Mouse (Mus musculus) heart, postnatal 4 days (tissue): ENCODE measurements around the gene Senp7. TPM values are rescaled to one million over a fixed set of nuclear protein-coding genes. Genes with fewer than 3 reads are reported as not detected.
A peak's percentile ranks its signal among the peaks of the same experiment; 100 is the strongest.
"Not testable (repeated sequence)": the region's sequence is repeated elsewhere in the genome, so short reads cannot be mapped to it uniquely, and the experiment has no call there.

Experiments
- DNase-seq: peaks from one replicate; pipeline ENCODE4 v3.0.0; 2021
- total RNA-seq, 2 experiments: library from RNA; stranded (reverse); gene quantifications; 2 replicates each; pipeline ENCODE4 v1.2.3; 2021

Gene Senp7
- 10 to 100 TPM; 17.4 to 21.1 TPM for total RNA-seq

DNA sequence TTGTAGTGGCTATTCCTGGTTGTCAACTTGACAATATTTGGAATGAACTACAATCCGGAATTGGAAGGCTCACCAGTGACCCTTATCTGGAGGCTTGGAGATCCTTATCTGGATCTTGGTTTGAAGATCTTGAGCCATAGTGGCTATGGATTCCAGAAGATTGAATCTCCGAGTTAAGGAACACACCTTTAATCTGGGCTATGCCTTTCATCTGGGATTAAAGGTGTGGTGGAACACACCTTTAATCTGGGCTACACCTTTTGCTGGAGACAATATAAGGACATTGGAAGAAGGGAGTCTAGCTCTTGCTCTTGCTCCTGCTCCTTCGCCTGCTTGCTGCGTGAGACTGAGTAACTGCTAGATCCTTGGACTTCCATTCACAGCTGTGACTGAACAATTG is at the start of gene Senp7:
Senp7 (plus strand) TSS at position 301 of the 400 bp plus-strand sequence.
- not testable (repeated sequence) for DNase-seq

DNA sequence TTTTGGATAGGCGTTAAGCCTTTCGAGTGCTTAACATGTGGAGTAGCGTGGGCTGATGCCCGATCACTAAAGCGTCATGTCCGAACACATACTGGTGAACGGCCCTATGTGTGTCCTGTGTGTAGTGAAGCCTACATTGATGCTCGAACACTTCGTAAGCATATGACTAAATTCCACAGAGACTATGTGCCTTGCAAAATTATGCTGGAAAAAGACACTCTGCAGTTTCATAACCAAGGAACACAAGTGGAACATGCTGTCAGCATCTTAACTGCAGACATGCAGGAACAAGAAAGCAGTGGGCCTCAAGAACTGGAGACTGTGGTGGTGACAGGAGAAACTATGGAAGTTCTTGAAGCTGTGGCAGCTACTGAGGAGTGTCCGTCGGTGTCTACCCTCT is 41.3 kb upstream of the Senp7 start:
- DNase-seq = no peak

GRCm38 (mm10) chr16:56008862-56009261 is 39.3 kb upstream of the Senp7 start:
- no peak for DNase-seq

GRCm38 (mm10) chr16:56012789-56013743 is 35.1 kb upstream of the Senp7 start:
- no peak for DNase-seq

- no peak for DNase-seq
Measured at GRCm38 (mm10) chr16:56014076-56014475, 34.1 kb upstream of the Senp7 start.

DNA sequence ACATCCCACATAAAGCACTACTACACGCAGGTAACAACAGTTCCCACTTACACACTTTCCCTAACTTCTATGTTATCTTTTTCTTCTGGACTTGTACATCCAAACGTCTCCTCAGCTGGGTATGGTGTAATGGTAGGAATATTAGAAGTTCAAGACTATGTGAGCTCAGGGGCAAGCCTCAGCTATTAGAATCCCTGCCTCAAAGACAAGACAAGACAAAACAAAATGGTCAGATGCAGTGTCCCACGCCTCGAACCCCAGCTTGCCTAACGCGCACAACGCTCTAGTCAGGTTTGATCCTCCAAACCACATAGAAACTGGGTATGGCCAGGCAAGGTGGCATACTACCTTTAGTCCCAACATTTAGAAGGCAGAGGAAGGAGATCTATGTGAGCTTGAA is 28.5 kb upstream of the Senp7 start:
- DNase-seq = no peak

DNA sequence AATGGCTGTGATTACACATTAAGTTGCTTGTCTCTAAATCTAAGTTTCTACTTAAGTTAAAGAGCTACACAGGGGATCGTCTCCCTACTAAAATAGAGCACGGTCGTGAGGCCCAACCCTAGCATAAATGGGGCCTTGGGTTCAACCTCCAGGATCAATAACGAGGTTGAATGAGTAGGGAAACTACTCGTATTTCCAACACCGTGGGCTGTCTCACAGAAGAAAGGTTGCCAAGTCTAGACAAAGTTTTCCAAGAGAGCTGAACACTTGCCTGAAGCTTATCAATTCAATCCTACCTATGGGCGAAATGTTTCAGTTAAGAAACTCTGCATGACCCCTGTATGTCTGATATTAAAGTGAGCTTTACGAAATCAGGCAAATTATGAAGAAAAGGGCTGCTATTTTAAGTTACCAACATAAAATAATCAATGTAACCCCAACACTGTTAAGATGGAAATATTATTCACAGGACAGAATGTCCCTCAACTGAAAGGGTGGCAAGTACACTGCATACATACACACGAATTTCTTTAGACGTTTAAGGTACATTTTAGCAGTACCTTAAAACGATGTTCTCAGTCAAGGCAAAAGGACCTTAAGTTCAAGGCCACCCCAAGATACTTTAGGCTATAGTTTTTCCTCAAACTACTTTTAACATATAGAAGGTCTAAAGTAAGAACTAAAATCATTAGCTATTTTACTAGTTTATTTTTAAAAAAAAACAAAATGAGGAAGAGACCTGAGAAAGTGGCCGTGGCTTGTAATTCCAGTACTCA is 20.1 kb upstream of the Senp7 start:
- DNase-seq = no peak

- DNase-seq = no peak
Measured at GRCm38 (mm10) chr16:56028722-56029551, 19.2 kb upstream of the Senp7 start.

DNA sequence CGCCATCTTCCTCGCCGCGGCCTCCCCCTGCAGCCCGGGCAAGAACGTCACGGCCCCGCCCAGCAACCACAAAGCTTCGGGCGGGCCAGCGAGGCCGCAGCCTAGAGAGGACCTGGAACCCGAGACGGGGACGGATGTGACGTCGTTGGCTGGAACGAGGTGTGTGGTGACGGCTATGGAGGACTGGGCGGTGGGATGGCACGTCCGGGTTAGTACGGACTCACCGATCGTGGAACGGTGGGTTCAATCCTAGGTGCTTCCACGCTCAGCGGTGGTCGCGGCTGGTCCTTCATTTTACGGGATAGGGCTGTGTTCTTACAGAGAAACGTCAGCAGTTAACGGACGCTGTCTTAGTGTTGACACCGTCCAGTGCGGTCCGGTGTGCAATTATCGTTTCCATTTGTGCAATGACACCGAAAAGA is 18.5 kb upstream of the Senp7 start, which contains the start of gene Pcnp:
Pcnp (minus strand) TSS at position 79 of the 422 bp plus-strand sequence.
- DNase-seq = peak; percentile 98

- no peak for DNase-seq
Measured at GRCm38 (mm10) chr16:56034566-56034965, 13.6 kb upstream of the Senp7 start.

GRCm38 (mm10) chr16:56036501-56036900 is 11.6 kb upstream of the Senp7 start:
- no peak for DNase-seq

DNA sequence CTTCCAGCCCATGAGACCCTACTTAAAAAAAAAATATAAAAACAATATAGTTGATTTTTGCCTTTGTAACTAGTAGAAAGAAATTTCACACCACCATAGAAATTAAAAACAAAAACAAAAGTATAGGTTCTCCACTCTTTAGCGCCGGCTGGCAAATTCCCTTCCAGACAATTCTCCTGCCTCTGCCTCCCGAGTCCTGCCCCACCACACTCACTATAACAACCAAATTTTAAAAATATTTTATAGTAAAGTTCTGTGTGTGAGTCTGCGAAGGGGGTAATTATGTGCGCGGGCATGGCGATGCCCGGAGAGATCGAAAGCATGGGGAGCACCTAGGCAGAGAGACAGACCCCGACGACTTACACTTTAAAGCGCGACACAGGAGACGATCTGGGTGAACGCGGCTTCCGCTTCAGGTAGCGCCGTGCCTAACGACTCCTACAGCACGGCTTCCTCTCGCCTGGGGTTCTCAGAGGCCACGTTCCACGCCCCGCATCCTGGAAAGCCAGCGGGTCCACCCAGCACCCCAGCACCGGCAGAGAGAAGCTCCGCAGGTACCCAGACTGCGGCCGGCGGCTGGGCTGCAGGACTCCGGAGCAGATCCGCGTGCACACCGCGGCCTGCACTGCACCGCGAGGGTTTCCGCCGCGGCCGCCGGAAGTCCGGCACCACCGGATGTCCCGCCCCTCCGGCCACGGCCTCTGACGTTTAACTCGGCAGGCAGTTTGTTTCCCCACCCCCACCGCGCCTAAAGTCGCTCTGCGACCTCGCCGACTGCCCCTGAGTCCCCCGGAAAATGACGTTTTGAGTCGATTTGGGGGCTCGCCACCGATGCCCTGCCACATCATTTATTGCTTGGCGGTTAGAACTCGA is 10.8 kb upstream of the Senp7 start, which contains the start of gene Trmt10c:
Trmt10c (minus strand) TSS at position 682 of the 873 bp plus-strand sequence.
- DNase-seq = peak; percentile 96

GRCm38 (mm10) chr16:56038090-56038489 is 10.0 kb upstream of the Senp7 start:
- no peak for DNase-seq

- no peak for DNase-seq
Measured at GRCm38 (mm10) chr16:56055911-56056310, 7.8 kb downstream of the Senp7 start.

DNA sequence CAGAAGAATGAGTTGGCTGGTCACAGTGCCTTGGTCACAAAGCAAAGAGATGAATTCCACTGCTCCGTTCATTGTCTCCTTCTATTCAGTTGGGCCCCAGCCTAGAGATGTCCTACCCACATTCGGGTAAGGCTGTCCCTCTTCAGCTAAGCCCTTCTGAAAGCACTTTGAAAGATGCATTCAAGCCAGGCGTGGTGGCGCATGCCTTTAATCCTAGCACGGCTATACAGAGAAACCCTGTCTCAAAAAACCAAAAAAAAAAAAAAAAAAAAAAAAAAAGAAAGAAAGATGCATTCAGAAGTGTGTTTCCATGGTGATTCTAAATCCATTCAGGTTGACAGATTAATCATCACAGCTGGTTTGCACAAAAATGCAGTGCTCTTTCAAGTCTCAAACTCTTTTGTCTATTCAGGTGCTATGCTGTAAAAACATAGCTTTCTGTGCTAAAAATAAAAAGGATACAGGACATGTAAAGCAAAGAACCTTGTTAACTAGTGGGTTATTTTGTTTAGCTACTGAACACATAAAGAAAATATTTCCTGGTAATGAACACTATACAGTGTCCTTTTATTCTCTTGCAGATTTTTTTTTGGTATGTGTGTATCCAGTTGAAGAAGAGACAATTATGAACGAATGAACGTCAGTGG is 8.9 kb downstream of the Senp7 start:
- DNase-seq = no peak

DNA sequence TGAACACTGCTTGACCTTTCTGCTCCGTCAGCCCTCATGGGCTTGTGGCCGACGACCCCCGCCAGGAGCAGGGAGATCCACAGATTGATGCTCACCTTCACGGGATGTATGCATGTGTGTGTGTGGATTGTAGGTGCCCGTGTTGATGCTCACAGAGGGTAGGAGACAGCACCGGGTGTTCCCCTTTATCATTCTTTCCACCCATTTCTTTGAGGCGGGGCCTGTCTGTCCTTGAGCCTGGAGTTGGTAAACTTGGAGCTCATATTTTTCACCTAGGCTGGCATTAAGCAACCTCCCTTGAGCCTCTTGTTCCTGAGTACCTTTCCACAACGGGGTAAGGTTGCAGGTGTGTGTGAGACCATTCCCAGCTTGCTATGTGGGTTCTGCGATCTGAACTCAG is 10.0 kb downstream of the Senp7 start:
- DNase-seq = no peak

GRCm38 (mm10) chr16:56061995-56062594 is 14.0 kb downstream of the Senp7 start:
- no peak for DNase-seq

DNA sequence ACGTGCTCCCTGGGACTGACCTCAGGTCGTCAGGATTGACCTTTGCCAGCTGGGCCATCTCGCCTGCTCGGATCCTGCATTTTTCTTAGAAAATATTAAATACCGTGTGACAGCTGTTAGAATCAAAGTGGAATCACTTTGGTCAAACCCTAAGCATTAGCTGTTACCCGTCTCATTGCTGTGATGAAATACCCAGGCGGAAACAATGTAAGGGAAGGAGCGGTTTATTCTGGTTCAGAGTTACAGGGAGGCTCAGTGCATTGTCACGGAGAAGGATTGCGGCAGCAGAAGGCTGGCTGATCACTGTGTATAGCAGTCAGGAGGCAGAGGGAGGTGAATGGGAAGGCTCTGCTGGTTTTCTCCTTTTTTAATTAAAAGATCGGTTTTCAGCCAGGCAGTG is 14.8 kb downstream of the Senp7 start:
- no peak for DNase-seq

GRCm38 (mm10) chr16:56064334-56064990 is 16.3 kb downstream of the Senp7 start:
- DNase-seq = peak; percentile 56

GRCm38 (mm10) chr16:56066113-56066512 is 18.0 kb downstream of the Senp7 start:
- no peak for DNase-seq
